Mouse (Mus musculus) testis, adult 2 months (tissue): ENCODE results near the gene Dcun1d4.

Experiments used
- CTCF ChIP-seq: fragments of 200-500 bp; IDR thresholded peaks from 2 replicates; pipeline ENCODE4 v1.5.1; 2012; ENCODE audit warnings: low read depth, mild to moderate bottlenecking, inconsistent platforms, low read length, moderate library complexity; ENCODE audit not compliant: control insufficient read depth, insufficient read depth, insufficient replicate concordance
- POLR2A ChIP-seq: fragments of 200-500 bp; IDR thresholded peaks from 2 replicates; pipeline ENCODE4 v1.6.1; 2012; ENCODE audit warnings: low read depth, mild to moderate bottlenecking, inconsistent platforms, low read length, moderate library complexity; ENCODE audit not compliant: control insufficient read depth

DNA sequence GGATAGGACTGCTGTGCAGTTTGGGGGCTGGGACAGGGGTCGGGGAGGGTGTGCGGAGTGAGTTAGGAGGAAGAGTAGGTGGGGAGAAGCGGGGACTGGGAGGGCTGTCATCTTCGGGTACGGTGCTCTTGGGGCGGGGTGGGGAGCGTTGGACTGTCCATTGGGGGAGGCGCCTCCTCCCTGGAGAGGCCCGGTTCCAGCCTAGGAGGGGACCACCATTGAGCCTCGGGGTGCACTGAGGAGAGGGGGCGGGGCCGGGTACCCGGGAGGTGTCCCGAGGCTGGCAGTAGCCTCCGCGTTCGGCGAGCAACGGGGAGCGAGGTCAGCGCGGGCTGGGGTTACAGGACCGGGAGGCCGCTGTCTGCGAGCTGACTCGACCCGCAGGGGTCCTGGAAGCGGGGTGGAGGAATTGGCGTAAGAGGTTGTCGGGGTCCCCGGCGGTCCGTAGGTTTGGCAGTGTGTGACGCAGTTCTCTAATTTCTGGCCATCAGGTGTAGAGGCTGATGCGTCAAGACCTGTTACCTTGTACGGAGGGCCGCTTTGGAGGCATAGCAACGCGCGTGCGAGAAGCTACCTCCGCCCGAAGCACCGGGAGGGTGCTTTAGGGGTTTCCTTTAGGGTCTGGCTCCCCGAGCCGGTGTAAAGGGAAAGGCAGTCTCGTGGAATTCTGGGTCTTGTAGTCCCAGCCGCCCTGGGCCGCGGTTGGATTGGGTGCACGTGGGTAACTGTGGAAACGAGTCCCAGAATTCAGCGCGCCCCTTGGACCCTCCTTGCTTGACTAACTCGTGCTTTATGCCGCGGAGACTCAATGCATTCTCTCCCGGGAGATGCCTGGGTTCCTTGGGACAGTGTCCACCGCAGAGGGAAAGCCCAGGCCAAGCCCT, 11.3 kb downstream of the Dcun1d4 start:
- TF ChIP-seq CTCF (no peak), POLR2A (peak; percentile 50)
